Mouse (Mus musculus): ENCODE measurements around the gene Smim17. TPM values are rescaled to one million over a fixed set of nuclear protein-coding genes. Genes with fewer than 3 reads are reported as not detected.
"Not testable (repeated sequence)": the region's sequence is repeated elsewhere in the genome, so short reads cannot be mapped to it uniquely, and the experiment has no call there.

Gene Smim17
- total RNA-seq, 2 experiments from 2014 or later, result 21.0 to 21.7 TPM

GRCm38 (mm10) chr7:6414626-6415441 lies 16.3 kb downstream of the Smim17 start:
- DNase-seq (ENCODE audit: low spot score in 2 of 2), result peak; percentile 19 to 26

GRCm38 (mm10) chr7:6415442-6415787 lies 16.9 kb downstream of the Smim17 start:
- DNase-seq (ENCODE audit: low spot score in 2 of 2), result no peak

DNA sequence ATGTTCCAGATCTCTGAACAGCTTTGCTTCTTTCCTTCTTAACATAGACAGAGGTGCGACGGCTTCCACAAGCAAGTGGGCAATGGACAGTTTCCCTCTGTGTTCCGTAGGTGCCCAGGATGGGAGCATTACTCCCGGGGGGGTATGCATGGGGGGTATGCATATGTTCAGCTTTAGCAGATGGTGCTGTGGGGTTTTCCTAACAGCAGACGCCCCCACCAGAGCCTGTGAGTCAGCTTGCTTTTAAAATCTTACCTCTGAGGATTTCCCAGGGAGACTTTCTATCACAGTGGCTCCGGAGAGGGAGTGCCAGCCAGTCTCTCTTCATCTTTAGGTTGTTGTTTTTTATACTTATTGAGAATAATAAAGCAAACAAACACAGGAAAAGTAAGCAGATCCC lies 21.4 kb downstream of the Smim17 start:
- no peak for DNase-seq (ENCODE audit: low spot score in 2 of 2)

DNA sequence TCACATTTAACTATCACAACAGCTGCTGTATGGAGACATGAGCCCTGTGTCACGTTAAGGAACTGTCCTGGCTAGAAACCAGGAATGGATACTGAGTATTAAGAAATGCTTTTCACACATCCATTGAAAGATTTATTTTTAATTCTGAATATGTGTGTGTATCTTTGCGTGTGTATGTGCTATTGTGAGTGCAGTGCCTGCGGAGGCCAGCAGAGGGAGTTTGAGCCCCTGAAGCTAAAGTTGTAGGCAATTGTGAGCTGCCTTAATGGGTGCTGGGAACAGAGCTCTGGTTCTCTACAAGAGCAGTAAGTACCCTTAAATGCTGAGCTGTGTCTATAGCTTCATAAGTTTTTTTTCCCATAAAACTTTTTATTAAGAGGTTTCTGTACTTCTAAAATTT lies 30.9 kb downstream of the Smim17 start:
- no peak for DNase-seq (ENCODE audit: low spot score in 2 of 2)

GRCm38 (mm10) chr7:6430342-6430741 lies 31.8 kb downstream of the Smim17 start:
- DNase-seq (ENCODE audit: low spot score in 2 of 2), result no peak

DNA sequence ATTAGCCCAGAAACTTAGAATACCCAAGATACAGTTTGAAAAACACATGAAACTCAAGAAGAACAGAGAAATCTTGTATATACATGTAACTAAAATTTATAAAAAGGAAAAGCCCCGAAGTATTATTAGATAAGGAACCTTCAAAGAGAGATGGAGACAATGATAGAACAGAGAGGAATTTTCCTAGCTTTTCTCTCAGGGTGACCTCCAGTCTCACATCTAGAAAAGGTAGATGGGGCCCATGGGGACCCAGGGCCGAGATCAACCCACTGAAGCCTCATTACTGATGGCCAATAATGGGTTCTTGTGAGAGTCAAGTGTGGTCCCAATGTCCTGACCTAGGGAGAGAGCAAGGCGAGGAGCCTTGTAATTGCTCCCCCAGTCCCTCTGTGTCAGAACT lies 39.9 kb downstream of the Smim17 start, which contains the start of gene Olfr1344:
TSS of gene Olfr1344 (plus strand) at position 301 of the 400 bp plus-strand sequence.
- DNase-seq (ENCODE audit: low spot score in 2 of 2), result no peak

- no peak for DNase-seq (ENCODE audit: low spot score in 2 of 2)
Measured at GRCm38 (mm10) chr7:6441173-6441572, 42.7 kb downstream of the Smim17 start.

DNA sequence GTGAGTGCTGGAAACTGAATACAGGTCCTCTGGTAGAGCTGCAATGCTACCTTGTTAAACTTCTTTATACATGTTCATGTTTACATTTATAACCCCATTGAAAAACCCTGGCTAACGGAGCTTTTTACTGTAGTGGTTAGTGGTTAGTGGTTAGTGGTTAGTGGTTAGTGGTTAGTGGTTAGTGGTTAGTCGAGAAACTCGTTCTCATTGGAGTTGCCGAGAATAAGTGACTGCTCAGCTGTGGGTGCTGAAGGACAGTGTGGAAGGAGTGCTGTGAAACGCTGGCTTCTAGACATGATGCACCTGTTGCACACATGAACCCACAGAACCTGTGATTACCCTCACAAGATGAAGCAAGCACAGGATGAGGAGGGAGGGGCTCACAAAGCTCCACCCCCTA lies 49.3 kb downstream of the Smim17 start:
- DNase-seq (ENCODE audit: low spot score in 2 of 2), result no peak

GRCm38 (mm10) chr7:6455868-6456267 lies 57.4 kb downstream of the Smim17 start, which contains the start of gene Olfr1336:
Gene Olfr1336 (plus strand): TSS chr7:6456168.
- no peak for DNase-seq (ENCODE audit: low spot score in 2 of 2)

GRCm38 (mm10) chr7:6456399-6456798 lies 57.9 kb downstream of the Smim17 start:
- no peak for DNase-seq (ENCODE audit: low spot score in 2 of 2)

DNA sequence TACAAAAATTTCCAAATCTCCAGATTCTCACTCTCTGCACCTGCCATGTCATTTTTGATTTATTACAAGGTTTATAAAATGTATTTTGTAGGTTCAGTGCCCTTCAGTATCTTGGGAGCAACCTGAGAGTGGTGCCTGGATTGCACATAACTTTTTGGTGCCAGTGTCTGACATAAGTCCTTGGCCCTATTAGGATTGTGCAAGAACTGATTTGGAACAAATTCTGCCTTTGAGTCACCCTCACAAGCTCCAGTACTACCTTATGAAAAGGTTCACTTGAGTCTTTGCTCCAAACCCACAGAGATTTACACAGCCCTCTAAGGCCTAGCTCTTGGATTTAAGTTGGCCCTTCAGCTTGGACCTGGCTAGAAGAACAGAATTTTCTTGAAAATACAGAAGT lies 68.4 kb downstream of the Smim17 start, which contains the start of gene Olfr1346:
TSS of gene Olfr1346 (plus strand) at position 151 of the 400 bp plus-strand sequence.
- DNase-seq (ENCODE audit: low spot score in 2 of 2), result no peak

DNA sequence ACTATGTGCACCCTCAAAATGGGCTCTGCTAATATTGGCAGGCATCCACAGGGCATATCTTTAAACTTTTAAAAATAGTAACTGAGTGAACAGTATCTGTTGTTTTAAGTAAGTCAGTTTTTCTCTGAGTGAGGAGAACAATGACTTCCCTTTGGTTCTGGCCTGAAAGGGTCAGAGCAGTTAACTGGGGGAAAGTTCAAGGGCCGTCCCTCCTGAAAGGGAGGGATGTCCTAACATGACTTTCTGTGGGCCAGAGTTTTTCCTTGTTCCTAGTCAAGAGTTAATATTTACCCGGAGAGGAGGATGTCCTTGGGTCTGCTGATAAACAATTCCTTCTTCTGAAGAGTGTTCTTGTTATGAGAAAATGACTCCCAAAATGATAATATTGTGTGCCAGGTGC lies 79.1 kb downstream of the Smim17 start:
- not testable (repeated sequence) for DNase-seq (ENCODE audit: low spot score in 2 of 2)

Other genes with a start within 250 kb of the Smim17 start
- 10 to 100 TPM; 25.7 to 26.8 TPM for gene Zfp787, start 242.7 kb upstream of the Smim17 start, total RNA-seq (2021)
- 10 to 100 TPM; 51.1 to 54.6 TPM for gene Zfp444, start 226.5 kb upstream of the Smim17 start, total RNA-seq (2021)
- not detected for gene Galp, start 201.6 kb upstream of the Smim17 start, total RNA-seq (2021)
- gene Zscan5b, start 176.4 kb upstream of the Smim17 start, total RNA-seq (2021), result not detected
- gene Epp13, start 146.0 kb upstream of the Smim17 start, total RNA-seq (2021), result not detected
- 10 to 100 TPM; 13.7 to 13.8 TPM for gene Zfp667, start 112.1 kb upstream of the Smim17 start, total RNA-seq (2021)
- 10 to 100 TPM in 1 of 2 experiments, 1 to 10 TPM in 1; 9.8 to 10.9 TPM for gene Zfp583, start 67.4 kb upstream of the Smim17 start, total RNA-seq (2021)
- gene Gm3854, start 55.0 kb upstream of the Smim17 start, total RNA-seq (2021), result 1 to 10 TPM; 5.0 to 6.6 TPM
- gene Zfp78, start 35.4 kb upstream of the Smim17 start, total RNA-seq (2021), result 1 to 10 TPM; 4.1 to 5.9 TPM
- 1 to 10 TPM; 5.7 to 5.9 TPM for gene Zfp28, start 15.4 kb upstream of the Smim17 start, total RNA-seq (2021)
- under 1 TPM; 0.29 to 0.35 TPM for gene Gm20715, start 11.6 kb downstream of the Smim17 start, total RNA-seq (2021)
- gene Olfr1344, start 40.0 kb downstream of the Smim17 start, total RNA-seq (2021), result 1 to 10 TPM; 1.2 TPM
- gene Olfr1336, start 57.5 kb downstream of the Smim17 start, total RNA-seq (2021), result under 1 TPM in 1 of 2 experiments, not detected in 1; 0.05 TPM
- not detected for gene Olfr1346, start 68.4 kb downstream of the Smim17 start, total RNA-seq (2021)
- gene Olfr5, start 88.2 kb downstream of the Smim17 start, total RNA-seq (2021), result not detected
- gene Olfr1347, start 101.0 kb downstream of the Smim17 start, total RNA-seq (2021), result not detected
- not detected for gene Olfr1348, start 110.0 kb downstream of the Smim17 start, total RNA-seq (2021)
- gene Olfr1349, start 124.2 kb downstream of the Smim17 start, total RNA-seq (2021), result not detected
- not detected for gene Olfr1350, start 166.1 kb downstream of the Smim17 start, total RNA-seq (2021)